Mouse (Mus musculus) ES-Bruce4 (cell line): ENCODE results near the gene Cysrt1.

Experiments used
- CTCF ChIP-seq: IDR thresholded peaks from one replicate; pipeline ENCODE4 v1.8.1; 2011; ENCODE audit warnings: low read depth, low read length
- EP300 ChIP-seq: IDR thresholded peaks from 2 replicates; pipeline ENCODE4 v1.6.1; 2011; ENCODE audit warnings: low read depth, low read length; ENCODE audit not compliant: insufficient read depth
- POLR2A ChIP-seq: IDR thresholded peaks from one replicate; pipeline ENCODE4 v1.8.1; 2011; ENCODE audit warnings: low read length; ENCODE audit not compliant: insufficient read depth

GRCm38 (mm10) chr2:25213266-25213865 lies 28.9 kb downstream of the Cysrt1 start:
- TF ChIP-seq POLR2A, result peak; percentile 53
- TF ChIP-seq CTCF, result no peak
- TF ChIP-seq EP300, result no peak
